Comparison of ENCODE assay signal across 8 mouse cellular contexts in genomic region chr11:106194155-106194541, GRCm38 (mm10). TPM values are rescaled to one million over a fixed set of nuclear protein-coding genes. Genes with fewer than 3 reads are reported as not detected.
A peak's percentile ranks its signal among the peaks of the same experiment; 100 is the strongest.
DNase-seq lines count a peak whose midpoint lies in the region; ATAC-seq and TF ChIP-seq lines count a peak whose summit lies in the region.

No protein-coding gene starts in this region.

- H3K4me3 ChIP-seq in kidney, adult 2 months (ENCODE audit: insufficient read depth, low read depth, low read length): peak overlapping the region; percentile 61
- H3K4me3 ChIP-seq in bone marrow macrophage, adult 2 months (ENCODE audit: insufficient read depth, low read length): peak overlapping the region; percentile 63
- H3K4me3 ChIP-seq in hindbrain, embryonic 14.5 days (replicated peaks; ENCODE audit: low read length): peak overlapping the region; percentile 69
- H3K4me3 ChIP-seq in midbrain, embryonic 14.5 days (replicated peaks; ENCODE audit: low read depth, low read length): peak overlapping the region; percentile 72

- TF ChIP-seq POLR2A in kidney, adult 2 months (IDR thresholded peaks at IDR 0.05; ENCODE audit: low read depth, low read length): no peak
- TF ChIP-seq POLR2A in bone marrow macrophage, adult 2 months (IDR thresholded peaks at IDR 0.05; ENCODE audit: borderline replicate concordance, low read depth, low read length): no peak

- no peaks in the 10 kb centered on the region for H3K36me3 ChIP-seq in kidney, adult 2 months (ENCODE audit: control insufficient read depth, insufficient read depth, low read length)
- H3K36me3 ChIP-seq in hindbrain, embryonic 14.5 days (replicated peaks; ENCODE audit: control insufficient read depth, insufficient read depth): peaks cover 29% of the 10 kb centered on the region
- peaks cover 27% of the 10 kb centered on the region for H3K36me3 ChIP-seq in midbrain, embryonic 14.5 days (ENCODE audit: control insufficient read depth, insufficient read depth, low read length)

- WGBS in kidney, adult 2 months: 24% methylated on average over 3 of the region's 3 CpGs
- WGBS in hindbrain, embryonic 14.5 days: 43% methylated on average over 3 of the region's 3 CpGs
- 39% methylated on average over 3 of the region's 3 CpGs for WGBS in midbrain, embryonic 14.5 days

- no peaks in the 10 kb centered on the region for H3K27me3 ChIP-seq in kidney, adult 2 months (replicated peaks; ENCODE audit: control insufficient read depth, insufficient read depth, low read length)
- no peaks in the 10 kb centered on the region for H3K27me3 ChIP-seq in hindbrain, embryonic 14.5 days (ENCODE audit: control insufficient read depth, insufficient read depth, low read length)
- no peaks in the 10 kb centered on the region for H3K27me3 ChIP-seq in midbrain, embryonic 14.5 days (ENCODE audit: control insufficient read depth, insufficient read depth, low read length)

- no peak for DNase-seq in kidney, adult 2 months
- no peak for DNase-seq in kidney, postnatal 36 days
- DNase-seq in hindbrain, embryonic 14.5 days (ENCODE audit: low spot score): no peak
- DNase-seq in midbrain, embryonic 14.5 days: no peak
- no peak for DNase-seq in spleen, postnatal 14 days (ENCODE audit: low spot score in 2 of 2)
- DNase-seq in right cerebral cortex, postnatal 4 days: no peak
- no peak for DNase-seq in left cerebral cortex, adult 8-10 months (ENCODE audit: low spot score in 2 of 2)

- peaks cover 5% of the 10 kb centered on the region; the same call in 1 of the 2 replicates for H3K4me1 ChIP-seq in kidney, adult 2 months (ENCODE audit: control insufficient read depth, insufficient read depth, low read length)
- peaks cover 13% of the 10 kb centered on the region; the same call in 1 of the 2 replicates for H3K4me1 ChIP-seq in bone marrow macrophage, adult 2 months (ENCODE audit: control insufficient read depth, insufficient read depth, low read length)
- H3K4me1 ChIP-seq in hindbrain, embryonic 14.5 days (replicated peaks; ENCODE audit: control insufficient read depth, insufficient read depth, low read length): peaks cover 10% of the 10 kb centered on the region; the same call in 1 of the 2 replicates
- H3K4me1 ChIP-seq in midbrain, embryonic 14.5 days (ENCODE audit: control insufficient read depth, insufficient read depth, low read length): peaks cover 9% of the 10 kb centered on the region

- no peak for TF ChIP-seq CTCF in kidney, adult 2 months (conservative IDR thresholded peaks at IDR 0.05; ENCODE audit: insufficient read depth, insufficient read length, low read depth, low read length)
- no peak for TF ChIP-seq CTCF in bone marrow macrophage, adult 2 months (IDR thresholded peaks at IDR 0.05; ENCODE audit: low read depth, low read length)

- no peak for ATAC-seq in hindbrain, embryonic 14.5 days (ENCODE audit: low FRiP score)
- ATAC-seq in midbrain, embryonic 14.5 days (ENCODE audit: low FRiP score, low TSS enrichment): no peak

- H3K4me2 ChIP-seq in hindbrain, embryonic 14.5 days (replicated peaks): peak overlapping the region; percentile 64
- H3K4me2 ChIP-seq in midbrain, embryonic 14.5 days (ENCODE audit: low read length): peak overlapping the region; percentile 51

- peak overlapping the region; percentile 61 for H3K9ac ChIP-seq in hindbrain, embryonic 14.5 days
- peak overlapping the region; percentile 59; the same call in 1 of the 2 replicates for H3K9ac ChIP-seq in midbrain, embryonic 14.5 days (replicated peaks; ENCODE audit: low read length)

- peak overlapping the region; percentile 67 for H3K27ac ChIP-seq in kidney, adult 2 months (ENCODE audit: insufficient read depth, low read depth, low read length)
- peak overlapping the region; percentile 78 for H3K27ac ChIP-seq in bone marrow macrophage, adult 2 months (ENCODE audit: insufficient read depth, low read depth, low read length)
- peak overlapping the region; percentile 85 for H3K27ac ChIP-seq in hindbrain, embryonic 14.5 days
- H3K27ac ChIP-seq in midbrain, embryonic 14.5 days (replicated peaks; ENCODE audit: low read depth, low read length): peak overlapping the region; percentile 84

- H3K9me3 ChIP-seq in hindbrain, embryonic 14.5 days (ENCODE audit: control insufficient read depth, low read length): no peaks in the 10 kb centered on the region
- no peaks in the 10 kb centered on the region for H3K9me3 ChIP-seq in midbrain, embryonic 14.5 days (ENCODE audit: control insufficient read depth, low read length)

RNA-seq across cellular contexts. Expression of gene Strada, which starts 7.8 kb away (rescaled TPM):
- 28.4 and 28.5 TPM in 2 replicates for polyA plus RNA-seq in kidney, adult 2 months (2012; rRNA removed)
- polyA plus RNA-seq in bone marrow macrophage, adult 2 months (2012; ENCODE audit: insufficient read depth, insufficient read length, missing spikeins): 23.8 and 25.4 TPM in 2 replicates
- 27.4 and 30.1 TPM in 2 replicates for polyA plus RNA-seq in hindbrain, embryonic 14.5 days (2014; fragmentation: Nextera tagmentation; extraction: Ambion mirVana)
- 30.0 and 30.5 TPM in 2 replicates for polyA plus RNA-seq in midbrain, embryonic 14.5 days (2014; fragmentation: Nextera tagmentation; extraction: Ambion mirVana)
- total RNA-seq in left cerebral cortex, adult 8-10 months (2022): 10 to 100 TPM; 29.0 to 34.0 (median 30.3) TPM

RNA-seq across cellular contexts. Expression of gene Ccdc47, which starts 22.0 kb away (rescaled TPM):
- 14.0 and 20.6 TPM in 2 replicates for polyA plus RNA-seq in kidney, adult 2 months (2012; rRNA removed)
- 97.3 and 99.5 TPM in 2 replicates for polyA plus RNA-seq in bone marrow macrophage, adult 2 months (2012; ENCODE audit: insufficient read depth, insufficient read length, missing spikeins)
- polyA plus RNA-seq in hindbrain, embryonic 14.5 days (2014; fragmentation: Nextera tagmentation; extraction: Ambion mirVana): 76.6 and 94.5 TPM in 2 replicates
- 48.7 and 87.5 TPM in 2 replicates for polyA plus RNA-seq in midbrain, embryonic 14.5 days (2014; fragmentation: Nextera tagmentation; extraction: Ambion mirVana)
- total RNA-seq in left cerebral cortex, adult 8-10 months (2022): 10 to 100 TPM; 83.3 to 93.9 (median 86.2) TPM

RNA-seq across cellular contexts. Expression of gene Ddx42, which starts 22.6 kb away (rescaled TPM):
- 8.3 and 10.0 TPM in 2 replicates for polyA plus RNA-seq in kidney, adult 2 months (2012; rRNA removed)
- polyA plus RNA-seq in bone marrow macrophage, adult 2 months (2012; ENCODE audit: insufficient read depth, insufficient read length, missing spikeins): 42.8 and 46.3 TPM in 2 replicates
- 78.0 and 82.2 TPM in 2 replicates for polyA plus RNA-seq in hindbrain, embryonic 14.5 days (2014; fragmentation: Nextera tagmentation; extraction: Ambion mirVana)
- 56.3 and 88.3 TPM in 2 replicates for polyA plus RNA-seq in midbrain, embryonic 14.5 days (2014; fragmentation: Nextera tagmentation; extraction: Ambion mirVana)
- 10 to 100 TPM; 64.8 to 69.6 (median 68.7) TPM for total RNA-seq in left cerebral cortex, adult 8-10 months (2022)

RNA-seq across cellular contexts. Expression of gene Limd2, which starts 33.5 kb away (rescaled TPM):
- 27.8 and 48.3 TPM in 2 replicates for polyA plus RNA-seq in kidney, adult 2 months (2012; rRNA removed)
- polyA plus RNA-seq in bone marrow macrophage, adult 2 months (2012; ENCODE audit: insufficient read depth, insufficient read length, missing spikeins): 263 and 272 TPM in 2 replicates
- polyA plus RNA-seq in hindbrain, embryonic 14.5 days (2014; fragmentation: Nextera tagmentation; extraction: Ambion mirVana): 140 and 158 TPM in 2 replicates
- 161 and 171 TPM in 2 replicates for polyA plus RNA-seq in midbrain, embryonic 14.5 days (2014; fragmentation: Nextera tagmentation; extraction: Ambion mirVana)
- total RNA-seq in left cerebral cortex, adult 8-10 months (2022): 10 to 100 TPM; 79.3 to 90.2 (median 86.9) TPM

RNA-seq across cellular contexts. Expression of gene Gm10840, which starts 33.5 kb away (rescaled TPM):
- polyA plus RNA-seq in kidney, adult 2 months (2012; rRNA removed): not detected in 2 replicates
- not detected in 2 replicates for polyA plus RNA-seq in bone marrow macrophage, adult 2 months (2012; ENCODE audit: insufficient read depth, insufficient read length, missing spikeins)
- not detected in 2 replicates for polyA plus RNA-seq in hindbrain, embryonic 14.5 days (2014; fragmentation: Nextera tagmentation; extraction: Ambion mirVana)
- not detected in 2 replicates for polyA plus RNA-seq in midbrain, embryonic 14.5 days (2014; fragmentation: Nextera tagmentation; extraction: Ambion mirVana)
- total RNA-seq in left cerebral cortex, adult 8-10 months (2022): 1 to 10 TPM in 1 of 4 experiments, not detected in 3; 1.7 TPM
